Mouse (Mus musculus) embryonic fibroblast, embryonic 13.5 days (primary cell): ENCODE results near the gene Serpina5. TPM values are rescaled to one million over a fixed set of nuclear protein-coding genes. Genes with fewer than 3 reads are reported as not detected.
A peak's percentile ranks its signal among the peaks of the same experiment; 100 is the strongest.

Experiments used
- H3K27ac ChIP-seq: 2 replicates; pipeline ENCODE4 v1.5.1; 2012; ENCODE audit warnings: low read length, control low read depth, inconsistent platforms; ENCODE audit not compliant: insufficient read depth
- H3K4me1 ChIP-seq: 2 replicates; pipeline ENCODE4 v1.6.1; 2011; ENCODE audit warnings: low read length; ENCODE audit not compliant: control insufficient read depth, insufficient read depth
- H3K4me3 ChIP-seq: 2 replicates; pipeline ENCODE4 v1.5.1; 2011; ENCODE audit warnings: mild to moderate bottlenecking, control low read depth, low read length; ENCODE audit not compliant: insufficient read depth
- CTCF ChIP-seq: IDR thresholded peaks from 2 replicates; pipeline ENCODE4 v1.5.1; 2011; ENCODE audit warnings: mild to moderate bottlenecking, control low read depth, low read length, moderate library complexity, borderline replicate concordance; ENCODE audit not compliant: insufficient read depth
- POLR2A ChIP-seq: IDR thresholded peaks from 2 replicates; pipeline ENCODE4 v1.6.1; 2011; ENCODE audit warnings: low read depth, mild to moderate bottlenecking, control low read depth, low read length, moderate library complexity
- polyA plus RNA-seq: library from polyadenylated mRNA; stranded (reverse); fragments of >200 nt; gene quantifications from 2 replicates; pipeline ENCODE4 v1.2.4, GENCODE M21; 2011; ENCODE audit warnings: low read depth; ENCODE audit not compliant: missing spikeins, insufficient read length

Gene Serpina5
- polyA plus RNA-seq, result not detected in 2 replicates

DNA sequence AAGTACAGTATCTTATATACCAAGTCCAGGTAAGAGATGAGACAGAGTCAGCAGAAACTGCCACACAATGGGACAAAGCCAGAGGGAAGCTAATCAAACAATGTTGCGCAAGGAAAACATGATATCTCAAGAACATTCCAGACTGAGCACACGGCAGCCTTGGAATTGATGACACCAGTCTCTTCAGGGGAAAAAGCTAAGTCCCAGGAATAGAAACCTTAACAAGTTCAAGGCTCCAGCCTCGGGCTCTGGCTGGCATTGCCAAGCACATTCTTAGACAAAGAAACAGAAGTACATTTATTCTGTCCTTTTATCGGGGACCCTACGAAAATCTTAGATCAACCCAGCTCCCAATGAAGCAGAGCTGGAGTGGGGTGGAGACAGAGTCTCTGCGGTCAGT lies at the start of gene Serpina5:
Gene Serpina5, plus strand, starts transcription at position 346 of the 400 bp plus-strand sequence.
- no peak within 1 kb of the TSS for H3K27ac ChIP-seq
- TF ChIP-seq CTCF, result no peak
- no peak for TF ChIP-seq POLR2A
- H3K4me1 ChIP-seq, result no peaks in the 10 kb centered on the region
- no peak within 1 kb of the TSS for H3K4me3 ChIP-seq

DNA sequence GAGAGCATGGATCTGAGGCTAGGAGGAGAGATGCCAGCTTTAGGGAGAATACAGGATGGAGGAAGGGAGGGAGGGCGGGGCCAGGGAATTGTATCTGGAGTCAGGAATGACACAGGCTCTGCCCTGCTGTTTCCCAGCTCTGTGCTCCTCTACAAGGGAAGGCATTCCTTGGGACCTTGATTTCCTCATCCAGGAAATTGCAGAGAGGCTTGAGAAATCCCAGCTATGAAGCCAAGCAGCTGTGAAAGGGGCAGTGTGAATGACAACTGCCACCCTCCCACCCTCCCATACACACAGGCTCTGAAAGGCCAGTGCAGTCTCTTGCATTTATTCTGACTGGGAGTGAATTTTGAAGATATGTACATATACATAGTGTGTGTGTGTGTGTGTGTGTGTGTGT lies 46.9 kb upstream of the Serpina5 start:
- H3K4me3 ChIP-seq, result no peak overlapping the region
- no peak overlapping the region for H3K27ac ChIP-seq
- no peaks in the 10 kb centered on the region for H3K4me1 ChIP-seq
- no peak for TF ChIP-seq CTCF
- TF ChIP-seq POLR2A, result no peak

DNA sequence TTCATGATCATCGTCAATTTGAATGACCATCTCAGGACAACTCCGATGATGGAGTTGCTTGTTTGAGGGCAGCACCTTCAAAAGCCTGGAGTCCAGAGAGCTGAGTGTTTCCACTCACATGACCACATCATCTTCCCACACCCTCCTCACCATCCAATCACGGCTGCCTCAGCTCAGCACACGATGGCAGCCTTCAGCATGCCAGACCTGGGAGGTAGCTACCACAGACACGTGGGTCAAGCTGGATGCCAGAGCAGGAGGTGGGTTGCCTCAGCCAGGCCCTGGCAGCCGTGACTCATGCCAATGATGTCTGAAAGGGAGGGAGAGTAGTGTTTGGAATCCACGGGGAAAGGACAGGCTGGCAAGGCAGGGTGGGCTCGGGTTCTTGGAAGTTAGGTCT lies 45.2 kb upstream of the Serpina5 start:
- Histone ChIP-seq H3K4me1 (no peaks in the 10 kb centered on the region), H3K27ac (no peak overlapping the region), H3K4me3 (no peak overlapping the region)
- no peak for TF ChIP-seq CTCF
- TF ChIP-seq POLR2A, result no peak

- no peak overlapping the region for H3K27ac ChIP-seq
- H3K4me1 ChIP-seq, result no peaks in the 10 kb centered on the region
- no peak overlapping the region for H3K4me3 ChIP-seq
- TF ChIP-seq POLR2A (no peak), CTCF (no peak)
Measured at GRCm38 (mm10) chr12:104057050-104057449, 43.9 kb upstream of the Serpina5 start.

- H3K4me1 ChIP-seq, result no peaks in the 10 kb centered on the region
- no peak for TF ChIP-seq POLR2A
- no peak for TF ChIP-seq CTCF
- H3K27ac ChIP-seq, result no peak overlapping the region
- no peak overlapping the region for H3K4me3 ChIP-seq
Measured at GRCm38 (mm10) chr12:104057531-104057930, 43.4 kb upstream of the Serpina5 start.

DNA sequence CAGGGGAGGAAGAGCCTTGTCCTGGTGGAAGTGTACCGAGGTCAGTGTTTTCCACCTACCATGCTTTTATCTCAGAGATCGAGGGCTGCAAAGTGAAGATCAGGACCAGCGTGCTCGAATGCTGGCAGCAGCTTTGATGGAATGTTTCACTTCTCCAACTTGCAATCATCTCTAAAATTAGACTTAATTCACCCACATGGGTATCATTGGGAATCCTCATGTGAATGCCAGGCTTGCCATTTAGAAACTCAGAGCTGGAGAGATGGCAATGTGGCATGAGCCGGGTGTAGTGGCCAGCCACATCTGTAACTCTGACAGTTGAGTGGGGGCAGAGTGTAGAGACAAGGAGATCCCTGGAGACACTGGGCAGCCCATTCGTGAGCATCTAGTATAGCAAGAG lies 40.8 kb upstream of the Serpina5 start:
- TF ChIP-seq POLR2A, result no peak
- no peak for TF ChIP-seq CTCF
- no peak overlapping the region for H3K4me3 ChIP-seq
- H3K27ac ChIP-seq, result no peak overlapping the region
- peaks cover 4% of the 10 kb centered on the region for H3K4me1 ChIP-seq

- Histone ChIP-seq H3K4me3 (no peak overlapping the region), H3K4me1 (peaks cover 7% of the 10 kb centered on the region), H3K27ac (no peak overlapping the region)
- TF ChIP-seq POLR2A (no peak), CTCF (no peak)
Measured at GRCm38 (mm10) chr12:104061862-104062261, 39.1 kb upstream of the Serpina5 start.

DNA sequence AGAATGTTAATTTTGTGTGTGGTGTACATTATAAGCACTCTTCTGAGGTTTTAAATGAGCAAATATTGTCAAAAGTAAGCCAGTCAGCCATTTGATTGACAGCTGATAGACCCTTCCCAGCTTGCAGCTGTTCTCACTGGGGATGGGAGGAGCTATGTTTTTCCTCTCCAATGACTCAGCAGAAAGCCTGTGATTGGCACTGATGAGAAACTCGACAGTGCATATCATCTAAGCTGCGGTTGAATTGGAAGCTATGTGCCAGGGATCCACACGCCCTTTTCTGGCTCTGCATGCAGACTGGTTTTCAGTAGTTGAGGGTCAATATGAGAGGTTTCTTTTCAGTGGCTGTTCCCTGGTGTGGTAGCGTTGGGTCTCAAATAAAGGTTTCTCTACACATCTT lies 36.4 kb upstream of the Serpina5 start:
- H3K4me1 ChIP-seq, result peaks cover 7% of the 10 kb centered on the region
- no peak for TF ChIP-seq CTCF
- TF ChIP-seq POLR2A, result no peak
- no peak overlapping the region for H3K4me3 ChIP-seq
- H3K27ac ChIP-seq, result peak overlapping the region; percentile 94

GRCm38 (mm10) chr12:104064996-104065395 lies 35.9 kb upstream of the Serpina5 start:
- no peak overlapping the region for H3K4me3 ChIP-seq
- H3K27ac ChIP-seq, result peak overlapping the region; percentile 94
- peaks cover 7% of the 10 kb centered on the region for H3K4me1 ChIP-seq
- TF ChIP-seq POLR2A, result peak; percentile 23; the same call in 1 of the 2 replicates
- TF ChIP-seq CTCF, result no peak

DNA sequence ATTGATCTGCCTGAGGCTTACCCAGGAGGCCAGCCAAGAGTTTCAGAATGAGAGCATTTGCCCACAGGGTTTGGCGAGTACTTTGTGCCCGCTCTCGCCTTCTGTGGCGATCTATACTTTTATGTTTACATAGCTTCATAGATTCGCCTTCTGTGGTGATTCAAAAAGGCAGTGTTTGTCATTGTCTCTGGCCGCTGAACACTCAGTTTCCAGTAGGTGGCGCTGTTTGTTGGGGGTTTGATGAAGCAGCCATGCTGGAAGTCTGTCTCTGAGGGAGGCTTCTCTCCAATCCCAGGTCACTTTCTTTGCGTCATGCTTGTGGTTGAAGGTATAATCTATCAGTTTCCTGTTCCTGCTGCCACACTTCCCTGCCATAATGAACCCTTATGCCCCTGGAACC lies 34.7 kb upstream of the Serpina5 start:
- no peak overlapping the region for H3K4me3 ChIP-seq
- TF ChIP-seq CTCF (0 out of 2 replicates have a peak, but pooled peaks have one; percentile 21), POLR2A (no peak)
- peak overlapping the region; percentile 33 for H3K27ac ChIP-seq
- peaks cover 7% of the 10 kb centered on the region for H3K4me1 ChIP-seq

GRCm38 (mm10) chr12:104067549-104067948 lies 33.4 kb upstream of the Serpina5 start:
- peak overlapping the region; percentile 84 for H3K27ac ChIP-seq
- H3K4me1 ChIP-seq, result peaks cover 7% of the 10 kb centered on the region
- no peak overlapping the region for H3K4me3 ChIP-seq
- TF ChIP-seq CTCF (no peak), POLR2A (0 out of 2 replicates have a peak, but pooled peaks have one; percentile 23)
